Mouse (Mus musculus): ENCODE data around the gene Pibf1.

Pibf1 gene

DNA sequence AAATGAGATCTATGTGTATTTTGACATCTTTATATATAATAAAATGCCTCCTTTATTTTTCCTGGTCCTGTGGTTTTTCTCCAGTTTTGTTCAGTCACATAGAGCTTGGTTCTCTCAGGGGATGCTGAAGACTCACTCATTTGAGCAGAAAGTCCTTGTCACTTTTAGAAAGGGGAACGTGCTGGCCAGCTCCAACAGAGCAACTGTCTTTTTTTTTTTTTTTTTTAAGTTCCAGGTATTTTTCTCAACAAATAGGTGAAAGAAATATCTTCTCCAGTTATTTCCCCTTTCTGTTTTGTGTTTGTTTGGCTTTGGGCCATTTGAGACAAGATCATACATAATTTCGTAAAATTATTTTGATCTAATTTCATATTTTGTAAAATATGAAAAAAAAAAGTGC is 174.8 kb downstream of the Pibf1 start:
- no peak for DNase-seq

- no peak for DNase-seq
Measured at GRCm38 (mm10) chr14:99275827-99276226, 176.6 kb downstream of the Pibf1 start.

- DNase-seq: no peak
Measured at GRCm38 (mm10) chr14:99278312-99278711, 179.1 kb downstream of the Pibf1 start.

DNA sequence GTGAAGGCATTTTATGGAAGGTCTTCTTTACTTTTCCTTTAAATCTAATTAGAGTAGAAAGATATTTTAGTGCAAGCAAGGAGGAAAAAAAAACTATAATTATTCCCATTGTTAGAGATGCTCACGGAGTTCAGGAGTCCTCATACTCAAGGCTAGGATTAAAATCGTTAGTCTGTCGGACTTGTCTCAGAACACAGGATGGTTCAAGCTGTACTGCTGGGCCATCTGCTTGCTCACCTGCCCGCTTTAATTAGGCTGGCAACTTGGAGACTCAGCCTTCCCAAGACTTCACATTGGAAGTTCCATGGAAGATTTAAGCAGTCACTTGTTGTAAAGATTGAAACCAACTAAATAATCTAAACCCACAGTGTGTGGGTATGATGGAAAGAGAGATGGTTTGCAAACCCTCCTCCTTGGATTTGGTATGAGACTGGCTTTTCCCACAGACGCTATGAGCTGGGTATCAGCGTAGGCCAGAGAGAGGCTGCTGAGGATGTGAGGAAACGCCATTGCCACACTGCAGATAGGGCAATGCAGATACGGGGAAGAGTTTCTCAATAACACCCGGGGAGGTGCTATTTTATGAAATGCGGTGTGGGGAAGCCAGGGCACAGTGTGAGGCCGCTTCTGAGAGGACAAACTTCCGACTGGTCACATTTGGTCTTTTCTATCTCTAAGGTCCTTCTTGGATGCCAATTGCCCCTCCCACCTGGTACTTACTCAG is 179.7 kb downstream of the Pibf1 start:
- DNase-seq: no peak

DNA sequence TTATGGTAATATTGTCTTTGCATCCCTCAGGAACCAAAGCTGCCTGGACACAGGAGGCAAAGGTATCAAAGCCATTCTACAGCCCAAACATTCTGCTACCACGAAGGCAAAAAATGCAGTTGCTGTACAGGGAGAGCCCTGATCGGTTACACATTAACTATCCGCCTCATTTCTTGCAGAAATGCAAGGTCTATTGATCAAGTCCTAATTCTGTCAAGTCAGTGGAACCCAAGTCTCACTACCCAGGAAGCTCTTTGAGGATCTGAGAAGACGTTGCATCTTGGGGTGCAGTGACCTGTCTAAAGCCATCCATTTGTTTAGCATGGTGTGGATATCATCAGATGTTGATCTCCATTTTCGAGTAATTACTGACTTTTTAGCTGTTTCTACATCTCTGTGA is 181.2 kb downstream of the Pibf1 start:
- DNase-seq: no peak

GRCm38 (mm10) chr14:99280825-99281433 is 181.7 kb downstream of the Pibf1 start:
- no peak for DNase-seq

DNA sequence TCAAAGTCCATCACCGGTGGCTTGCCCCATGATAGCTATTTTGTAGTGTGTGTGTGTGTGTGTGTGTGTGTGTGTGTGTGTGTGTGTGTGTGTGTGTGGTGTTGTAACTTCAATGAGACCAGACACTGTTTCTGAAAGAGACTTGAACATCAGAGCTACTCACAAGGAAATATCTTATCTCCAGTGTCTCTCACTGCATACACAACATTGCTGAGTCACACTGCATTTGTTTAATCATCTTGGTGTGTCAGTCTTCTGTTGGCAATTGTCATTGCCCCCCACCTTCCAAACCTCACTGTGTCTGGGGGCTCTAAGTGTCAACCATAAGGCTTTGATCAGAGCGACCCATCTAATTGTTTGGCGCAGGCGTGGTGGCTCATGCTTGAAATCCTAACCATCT is 186.3 kb downstream of the Pibf1 start:
- no peak for DNase-seq

GRCm38 (mm10) chr14:99292176-99292575 is 193.0 kb downstream of the Pibf1 start:
- no peak for DNase-seq

DNA sequence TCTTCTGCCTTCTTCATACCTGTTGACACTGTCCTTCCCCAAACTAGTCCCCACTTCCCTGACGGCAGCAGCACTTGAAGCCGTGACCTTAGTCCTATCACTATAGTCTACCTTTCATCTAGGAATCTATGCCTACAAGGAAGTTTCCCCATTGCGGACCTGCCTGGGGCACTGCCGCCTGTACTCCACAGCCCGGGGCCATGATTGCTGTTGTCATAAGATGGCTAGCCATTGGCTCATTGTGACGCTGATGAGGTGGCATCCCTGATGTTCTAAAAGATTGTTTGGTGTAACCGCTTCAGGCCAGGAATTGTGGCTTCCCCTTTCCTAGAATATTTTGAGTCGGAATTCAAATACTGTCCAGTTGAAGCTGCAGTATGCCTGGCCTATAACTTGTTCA is 195.2 kb downstream of the Pibf1 start:
- DNase-seq: no peak

- DNase-seq: no peak
Measured at GRCm38 (mm10) chr14:99295606-99296341, 196.6 kb downstream of the Pibf1 start.

- DNase-seq: peak; percentile 63 to 64
Measured at GRCm38 (mm10) chr14:99298385-99299021, 199.3 kb downstream of the Pibf1 start, which contains the start of gene Klf5. TSS of gene Klf5 (plus strand) at chr14:99298691.

GRCm38 (mm10) chr14:99299022-99299481 is 199.8 kb downstream of the Pibf1 start:
- DNase-seq: peak; percentile 8 to 26

DNA sequence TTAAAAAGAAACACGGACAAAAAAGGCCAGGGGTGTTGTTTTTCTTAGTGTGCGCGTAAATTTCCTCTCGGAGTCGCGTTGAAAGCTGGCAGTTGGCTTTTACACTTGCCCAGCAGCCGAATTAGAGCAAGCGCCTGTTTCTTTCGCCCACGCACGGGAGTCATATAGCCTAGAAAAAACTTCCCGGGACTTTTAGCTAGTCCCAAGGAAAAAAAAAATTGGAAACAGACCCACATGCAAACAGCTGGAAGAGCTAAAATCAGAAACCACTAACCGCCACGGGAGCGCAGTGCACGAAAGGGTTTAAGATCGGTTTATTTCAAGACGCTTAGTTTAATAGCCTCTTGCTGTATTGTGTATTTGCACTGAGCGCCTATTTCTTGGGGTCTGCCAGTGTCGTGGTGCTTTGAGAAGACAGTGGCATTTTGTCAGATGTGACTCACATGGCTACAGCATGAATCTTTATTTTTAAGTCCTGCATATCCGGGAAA is 200.5 kb downstream of the Pibf1 start:
- no peak for DNase-seq

DNA sequence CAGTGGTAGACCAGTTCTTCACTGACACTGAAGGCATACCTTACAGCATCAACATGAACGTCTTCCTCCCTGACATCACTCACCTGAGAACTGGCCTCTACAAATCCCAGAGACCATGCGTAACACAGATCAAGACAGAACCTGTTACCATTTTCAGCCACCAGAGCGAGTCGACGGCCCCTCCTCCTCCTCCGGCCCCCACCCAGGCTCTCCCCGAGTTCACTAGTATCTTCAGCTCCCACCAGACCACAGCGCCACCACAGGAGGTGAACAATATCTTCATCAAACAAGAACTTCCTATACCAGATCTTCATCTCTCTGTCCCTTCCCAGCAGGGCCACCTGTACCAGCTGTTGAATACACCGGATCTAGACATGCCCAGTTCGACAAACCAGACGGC is 202.2 kb downstream of the Pibf1 start:
- no peak for DNase-seq
